In genomic region chr13:81930266-81930665, GRCm38 (mm10) we compare ENCODE assay signal across 14 mouse cellular contexts.
"Had no signal": no experiment of that assay in that cellular context is flagged by ENCODE, and none has a peak within 500 bp of the region (broad histone marks: within the 10 kb centered on the region; RNA-seq: fewer than 3 reads in every experiment).

No protein-coding gene starts in this region.

- H3K9me3 ChIP-seq: kidney, embryonic 15.5 days; limb, embryonic 13.5 days; neural tube, embryonic 15.5 days had no signal

- H3K27me3 ChIP-seq: kidney, embryonic 15.5 days; limb, embryonic 13.5 days; neural tube, embryonic 15.5 days had no signal

- H3K36me3 ChIP-seq: kidney, embryonic 15.5 days; limb, embryonic 13.5 days; neural tube, embryonic 15.5 days had no signal

- H3K4me3 ChIP-seq: kidney, embryonic 15.5 days; limb, embryonic 13.5 days; myocyte; neural tube, embryonic 15.5 days had no signal

- H3K27ac ChIP-seq: kidney, embryonic 15.5 days; limb, embryonic 13.5 days; liver, embryonic 14.5 days; neural tube, embryonic 15.5 days had no signal

- DNase-seq: kidney, adult 2 months; kidney, postnatal 14 days; left cerebral cortex, postnatal 4 days; lung, adult 18-20 months; midbrain, embryonic 14.5 days; right cerebral cortex, postnatal 4 days; spleen, adult 18-20 months; thymus, adult 18-20 months; thymus, postnatal 14 days had no signal

- H3K4me2 ChIP-seq: kidney, embryonic 15.5 days; limb, embryonic 13.5 days; neural tube, embryonic 15.5 days had no signal

- H3K9ac ChIP-seq: kidney, embryonic 15.5 days; limb, embryonic 13.5 days; liver, embryonic 14.5 days; neural tube, embryonic 15.5 days had no signal

- H3K4me1 ChIP-seq: kidney, embryonic 15.5 days; limb, embryonic 13.5 days; neural tube, embryonic 15.5 days had no signal
